Mouse (Mus musculus): Measurements from ENCODE around the gene Plcl2. TPM values are rescaled to one million over a fixed set of nuclear protein-coding genes. Genes with fewer than 3 reads are reported as not detected.

Plcl2 gene
- polyA plus RNA-seq, 1 experiment from 2014 or later: 5.6 TPM

DNA sequence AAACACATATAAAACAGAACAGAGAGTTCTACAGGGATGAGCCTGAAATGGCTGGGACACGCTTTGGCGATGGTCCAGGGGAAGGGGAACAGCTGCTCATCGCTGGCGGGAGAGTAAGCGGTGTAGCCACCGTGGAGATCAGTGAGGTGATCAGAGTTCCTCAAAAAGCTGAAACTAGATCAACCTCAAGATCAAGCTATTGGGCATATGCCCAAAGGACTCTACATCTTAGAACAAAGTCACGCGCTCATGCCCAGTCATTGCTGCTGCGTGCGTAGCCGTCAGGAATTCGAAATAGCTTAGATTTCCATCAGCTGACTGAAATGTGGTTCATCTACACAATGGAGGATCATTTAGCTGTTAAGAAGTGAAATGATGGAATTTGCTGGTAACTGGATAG lies 65.0 kb downstream of the Plcl2 start:
- Histone ChIP-seq H3K4me2 (replicated peaks; ENCODE audit: low read depth, low read length) (no peak overlapping the region), H3K9me3 (ENCODE audit: control insufficient read depth, low read length) (no peaks in the 10 kb centered on the region), H3K4me1 (ENCODE audit: control insufficient read depth, insufficient read depth, low read length) (no peaks in the 10 kb centered on the region), H3K4me3 (ENCODE audit: low read length) (no peak overlapping the region), H3K36me3 (ENCODE audit: control insufficient read depth, insufficient read depth, low read length) (no peaks in the 10 kb centered on the region), H3K27me3 (ENCODE audit: control insufficient read depth, insufficient read depth, low read length) (no peaks in the 10 kb centered on the region), H3K9ac (ENCODE audit: low read depth, low read length) (no peak overlapping the region), H3K27ac (ENCODE audit: low read depth, low read length) (no peak overlapping the region)
- WGBS: 95% methylated on average over 12 of the region's 12 CpGs
- ATAC-seq (ENCODE audit: low FRiP score, low TSS enrichment): no peak

DNA sequence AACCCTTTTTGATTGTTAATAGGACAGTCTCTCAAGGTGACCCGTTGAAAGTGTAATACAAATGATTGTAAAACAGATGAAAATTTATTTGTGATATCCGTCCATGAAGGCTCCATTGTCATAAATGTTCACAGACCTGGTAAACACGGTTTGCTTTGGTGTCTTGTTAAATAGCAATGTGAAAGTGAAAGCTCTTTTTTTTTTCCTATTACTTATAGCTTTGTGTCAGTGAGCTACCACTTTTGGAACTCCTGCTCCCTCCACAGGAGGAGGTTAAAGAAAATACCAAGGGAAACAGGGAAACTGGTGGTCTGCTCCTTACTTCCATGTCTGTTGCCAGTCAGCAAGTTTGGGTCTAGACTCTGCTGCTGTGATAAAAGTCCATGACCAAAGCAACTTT lies 71.2 kb downstream of the Plcl2 start:
- Histone ChIP-seq H3K9ac (ENCODE audit: low read depth, low read length) (no peak overlapping the region), H3K36me3 (ENCODE audit: control insufficient read depth, insufficient read depth, low read length) (no peaks in the 10 kb centered on the region), H3K4me2 (replicated peaks; ENCODE audit: low read depth, low read length) (no peak overlapping the region), H3K27ac (ENCODE audit: low read depth, low read length) (no peak overlapping the region), H3K27me3 (ENCODE audit: control insufficient read depth, insufficient read depth, low read length) (no peaks in the 10 kb centered on the region), H3K9me3 (ENCODE audit: control insufficient read depth, low read length) (no peaks in the 10 kb centered on the region), H3K4me1 (ENCODE audit: control insufficient read depth, insufficient read depth, low read length) (no peaks in the 10 kb centered on the region), H3K4me3 (ENCODE audit: low read length) (no peak overlapping the region)
- no peak for ATAC-seq (ENCODE audit: low FRiP score, low TSS enrichment)
- 87% methylated on average over 3 of the region's 3 CpGs for WGBS

GRCm38 (mm10) chr17:50586834-50587233 lies 77.6 kb downstream of the Plcl2 start:
- WGBS: 89% methylated on average over 5 of the region's 5 CpGs
- H3K27me3 ChIP-seq (ENCODE audit: control insufficient read depth, insufficient read depth, low read length): no peaks in the 10 kb centered on the region
- H3K4me2 ChIP-seq (replicated peaks; ENCODE audit: low read depth, low read length): no peak overlapping the region
- H3K9me3 ChIP-seq (ENCODE audit: control insufficient read depth, low read length): no peaks in the 10 kb centered on the region
- H3K4me1 ChIP-seq (ENCODE audit: control insufficient read depth, insufficient read depth, low read length): no peaks in the 10 kb centered on the region
- no peak for ATAC-seq (ENCODE audit: low FRiP score, low TSS enrichment)
- H3K4me3 ChIP-seq (ENCODE audit: low read length): no peak overlapping the region
- H3K9ac ChIP-seq (ENCODE audit: low read depth, low read length): no peak overlapping the region
- H3K36me3 ChIP-seq (ENCODE audit: control insufficient read depth, insufficient read depth, low read length): no peaks in the 10 kb centered on the region
- H3K27ac ChIP-seq (ENCODE audit: low read depth, low read length): no peak overlapping the region

DNA sequence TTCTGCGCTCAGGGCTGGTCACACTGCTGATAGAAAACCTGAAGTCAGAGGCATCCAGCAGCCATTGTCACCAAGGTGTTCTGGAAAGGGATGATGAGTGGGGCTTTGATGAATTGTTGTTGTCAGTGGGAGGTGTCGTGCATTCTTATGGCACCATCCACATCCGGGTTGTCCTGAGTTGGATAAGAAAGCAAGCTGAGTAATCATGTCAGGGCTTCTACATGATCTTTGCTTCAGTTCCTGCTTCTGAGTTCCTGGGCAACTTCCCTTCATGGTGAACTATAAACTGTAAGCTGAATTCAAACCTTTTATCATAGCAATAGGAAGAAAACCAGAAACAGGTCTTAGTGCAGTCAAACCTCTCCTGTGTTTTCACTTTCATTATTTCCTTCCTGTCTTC lies 78.7 kb downstream of the Plcl2 start:
- 65% methylated on average over 3 of the region's 3 CpGs for WGBS
- Histone ChIP-seq H3K4me3 (ENCODE audit: low read length) (no peak overlapping the region), H3K4me2 (replicated peaks; ENCODE audit: low read depth, low read length) (no peak overlapping the region), H3K27ac (ENCODE audit: low read depth, low read length) (no peak overlapping the region), H3K9me3 (ENCODE audit: control insufficient read depth, low read length) (no peaks in the 10 kb centered on the region), H3K4me1 (ENCODE audit: control insufficient read depth, insufficient read depth, low read length) (no peaks in the 10 kb centered on the region), H3K36me3 (ENCODE audit: control insufficient read depth, insufficient read depth, low read length) (no peaks in the 10 kb centered on the region), H3K9ac (ENCODE audit: low read depth, low read length) (no peak overlapping the region), H3K27me3 (ENCODE audit: control insufficient read depth, insufficient read depth, low read length) (no peaks in the 10 kb centered on the region)
- no peak for ATAC-seq (ENCODE audit: low FRiP score, low TSS enrichment)

DNA sequence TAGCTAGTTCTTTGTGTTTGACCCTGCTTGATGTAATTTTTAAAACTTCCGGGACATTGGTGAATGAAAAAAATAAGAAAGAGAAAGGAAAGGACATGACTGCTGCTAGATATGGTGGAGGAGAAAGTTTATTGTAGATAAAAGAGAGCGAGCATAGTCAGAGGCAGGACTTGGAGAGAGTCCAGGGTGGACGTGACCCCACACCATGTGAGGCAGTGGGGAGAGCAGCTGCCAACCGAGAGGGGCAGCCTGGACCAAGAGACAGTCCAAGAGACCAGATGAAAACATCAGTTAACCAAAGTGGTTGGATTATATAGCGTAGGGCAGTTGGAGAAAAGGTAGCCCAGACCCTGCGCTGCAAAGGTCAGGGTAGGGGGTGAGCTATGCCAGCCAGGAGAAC lies 91.0 kb downstream of the Plcl2 start:
- no peak for ATAC-seq (ENCODE audit: low FRiP score, low TSS enrichment)
- Histone ChIP-seq H3K4me1 (ENCODE audit: control insufficient read depth, insufficient read depth, low read length) (no peaks in the 10 kb centered on the region), H3K4me2 (replicated peaks; ENCODE audit: low read depth, low read length) (no peak overlapping the region), H3K9me3 (ENCODE audit: control insufficient read depth, low read length) (no peaks in the 10 kb centered on the region), H3K27me3 (ENCODE audit: control insufficient read depth, insufficient read depth, low read length) (no peaks in the 10 kb centered on the region), H3K27ac (ENCODE audit: low read depth, low read length) (no peak overlapping the region), H3K9ac (ENCODE audit: low read depth, low read length) (no peak overlapping the region), H3K36me3 (ENCODE audit: control insufficient read depth, insufficient read depth, low read length) (no peaks in the 10 kb centered on the region), H3K4me3 (ENCODE audit: low read length) (no peak overlapping the region)
- 62% methylated on average over 6 of the region's 6 CpGs for WGBS

DNA sequence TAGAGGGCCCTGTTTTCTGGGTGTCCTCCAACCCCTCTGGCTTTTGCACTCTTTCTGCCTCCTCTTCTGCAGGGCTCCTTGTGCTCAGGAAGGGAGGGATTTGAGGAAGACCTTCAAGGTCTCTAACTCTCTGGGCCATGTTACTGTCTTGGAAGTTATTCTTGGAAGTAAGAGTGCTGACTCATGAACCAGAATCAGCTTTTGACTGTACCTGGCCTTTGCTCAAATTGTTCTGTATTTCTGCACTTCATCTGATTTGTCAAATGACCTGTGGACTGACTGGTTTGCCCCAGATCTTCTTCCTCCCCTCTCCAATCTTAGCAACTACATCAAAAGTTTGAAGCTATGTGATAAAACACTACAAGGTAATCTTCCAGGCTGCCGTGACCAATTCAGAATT lies 91.5 kb downstream of the Plcl2 start:
- Histone ChIP-seq H3K4me2 (replicated peaks; ENCODE audit: low read depth, low read length) (no peak overlapping the region), H3K4me3 (ENCODE audit: low read length) (no peak overlapping the region), H3K4me1 (ENCODE audit: control insufficient read depth, insufficient read depth, low read length) (no peaks in the 10 kb centered on the region), H3K27me3 (ENCODE audit: control insufficient read depth, insufficient read depth, low read length) (no peaks in the 10 kb centered on the region), H3K27ac (ENCODE audit: low read depth, low read length) (no peak overlapping the region), H3K36me3 (ENCODE audit: control insufficient read depth, insufficient read depth, low read length) (no peaks in the 10 kb centered on the region), H3K9me3 (ENCODE audit: control insufficient read depth, low read length) (no peaks in the 10 kb centered on the region), H3K9ac (ENCODE audit: low read depth, low read length) (no peak overlapping the region)
- ATAC-seq (ENCODE audit: low FRiP score, low TSS enrichment): no peak
- WGBS: 81% methylated on average over 1 of the region's 1 CpGs

- Histone ChIP-seq H3K27me3 (ENCODE audit: control insufficient read depth, insufficient read depth, low read length) (no peaks in the 10 kb centered on the region), H3K4me2 (replicated peaks; ENCODE audit: low read depth, low read length) (no peak overlapping the region), H3K9me3 (ENCODE audit: control insufficient read depth, low read length) (no peaks in the 10 kb centered on the region), H3K9ac (ENCODE audit: low read depth, low read length) (no peak overlapping the region), H3K4me1 (ENCODE audit: control insufficient read depth, insufficient read depth, low read length) (no peaks in the 10 kb centered on the region), H3K4me3 (ENCODE audit: low read length) (no peak overlapping the region), H3K36me3 (ENCODE audit: control insufficient read depth, insufficient read depth, low read length) (no peaks in the 10 kb centered on the region), H3K27ac (ENCODE audit: low read depth, low read length) (no peak overlapping the region)
- 92% methylated on average over 2 of the region's 2 CpGs for WGBS
- ATAC-seq (ENCODE audit: low FRiP score, low TSS enrichment): no peak
Measured at GRCm38 (mm10) chr17:50606890-50607289, 97.7 kb downstream of the Plcl2 start.

- 92% methylated on average over 4 of the region's 4 CpGs for WGBS
- Histone ChIP-seq H3K9me3 (ENCODE audit: control insufficient read depth, low read length) (no peaks in the 10 kb centered on the region; the same call in 1 of the 2 replicates), H3K4me3 (ENCODE audit: low read length) (no peak overlapping the region), H3K9ac (ENCODE audit: low read depth, low read length) (no peak overlapping the region), H3K4me1 (ENCODE audit: control insufficient read depth, insufficient read depth, low read length) (no peaks in the 10 kb centered on the region), H3K4me2 (replicated peaks; ENCODE audit: low read depth, low read length) (no peak overlapping the region), H3K36me3 (ENCODE audit: control insufficient read depth, insufficient read depth, low read length) (no peaks in the 10 kb centered on the region), H3K27me3 (ENCODE audit: control insufficient read depth, insufficient read depth, low read length) (no peaks in the 10 kb centered on the region), H3K27ac (ENCODE audit: low read depth, low read length) (no peak overlapping the region)
- ATAC-seq (ENCODE audit: low FRiP score, low TSS enrichment): no peak
Measured at GRCm38 (mm10) chr17:50609908-50610307, 100.7 kb downstream of the Plcl2 start.

GRCm38 (mm10) chr17:50620794-50621537 lies 111.8 kb downstream of the Plcl2 start:
- 92% methylated on average over 7 of the region's 7 CpGs for WGBS
- no peak overlapping the region for H3K4me2 ChIP-seq (replicated peaks; ENCODE audit: low read depth, low read length)
- no peaks in the 10 kb centered on the region for H3K36me3 ChIP-seq (ENCODE audit: control insufficient read depth, insufficient read depth, low read length)
- ATAC-seq (ENCODE audit: low FRiP score, low TSS enrichment): no peak
- no peaks in the 10 kb centered on the region for H3K27me3 ChIP-seq (ENCODE audit: control insufficient read depth, insufficient read depth, low read length)
- no peak overlapping the region for H3K9ac ChIP-seq (ENCODE audit: low read depth, low read length)
- H3K9me3 ChIP-seq (ENCODE audit: control insufficient read depth, low read length): no peaks in the 10 kb centered on the region
- H3K4me1 ChIP-seq (ENCODE audit: control insufficient read depth, insufficient read depth, low read length): 0 out of 2 replicates have a peak, but pooled peaks cover 3% of the 10 kb centered on the region
- no peak overlapping the region for H3K27ac ChIP-seq (ENCODE audit: low read depth, low read length)
- no peak overlapping the region for H3K4me3 ChIP-seq (ENCODE audit: low read length)

All from kidney, embryonic 14.5 days (tissue).